Mouse (Mus musculus) lung, adult 2 months (tissue): Measurements from ENCODE around the gene Rae1. TPM values are rescaled to one million over a fixed set of nuclear protein-coding genes. Genes with fewer than 3 reads are reported as not detected.

Experiments used
- DNase-seq: peaks from one replicate; pipeline ENCODE4 v3.0.0; 2022
- H3K4me1 ChIP-seq: fragments of 200-500 bp; 2 replicates; pipeline ENCODE4 v1.6.1; 2011; ENCODE audit warnings: low read length; ENCODE audit not compliant: control insufficient read depth, insufficient read depth
- H3K4me3 ChIP-seq: fragments of 200-500 bp; replicated peaks from 2 replicates; pipeline ENCODE3; 2011; ENCODE audit warnings: low read depth, mild to moderate bottlenecking, control low read depth, low read length; ENCODE audit errors: extremely low read depth
- CTCF ChIP-seq: fragments of 200-500 bp; IDR thresholded peaks from 2 replicates; pipeline ENCODE4 v1.5.1; 2011; ENCODE audit warnings: mild to moderate bottlenecking, low read length, control low read depth; ENCODE audit not compliant: insufficient read depth
- POLR2A ChIP-seq: fragments of 200-500 bp; IDR thresholded peaks from 2 replicates; pipeline ENCODE4 v1.6.1; 2011; ENCODE audit warnings: low read depth, mild to moderate bottlenecking, control low read depth, low read length, borderline replicate concordance; ENCODE audit errors: extremely low read depth
- WGBS: fragments of 180-500 bp; shearing (Covaris S2); methylation state at CpG from one replicate; pipeline ENCODE4 v1.1.7; 2018; 5-methylcytosine and 5-hydroxymethylcytosine counted together
- polyA plus RNA-seq: library from polyadenylated mRNA; depleted of rRNA; stranded (reverse); fragments of >200 nt; gene quantifications from 2 replicates; pipeline ENCODE4 v1.2.3, GENCODE M21; 2012; rRNA removed

Rae1 gene
- polyA plus RNA-seq, 1 experiment, result 40.2 TPM

DNA sequence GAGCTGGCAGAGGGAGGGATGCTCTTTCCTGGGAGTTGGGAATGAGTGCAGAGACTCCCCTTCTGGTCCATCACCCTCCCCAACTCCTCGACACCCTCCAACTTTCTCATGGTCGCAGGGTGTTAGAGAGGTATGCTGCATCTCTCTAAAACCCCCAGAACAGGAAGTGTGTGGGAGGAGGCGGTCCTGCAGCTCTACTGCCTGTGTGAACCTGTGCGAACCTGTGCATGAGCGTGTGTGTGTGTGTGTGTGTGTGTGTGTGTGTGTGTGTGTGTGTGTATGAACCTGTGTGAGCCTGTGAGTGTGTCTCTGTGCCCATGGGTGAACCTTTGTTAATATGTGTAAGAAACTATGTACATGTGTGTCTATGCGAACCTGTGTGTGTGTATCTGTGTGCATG is 53.9 kb downstream of the Rae1 start:
- no peaks in the 10 kb centered on the region for H3K4me1 ChIP-seq
- DNase-seq, result no peak
- WGBS, result 66% methylated on average over 6 of the region's 6 CpGs

DNA sequence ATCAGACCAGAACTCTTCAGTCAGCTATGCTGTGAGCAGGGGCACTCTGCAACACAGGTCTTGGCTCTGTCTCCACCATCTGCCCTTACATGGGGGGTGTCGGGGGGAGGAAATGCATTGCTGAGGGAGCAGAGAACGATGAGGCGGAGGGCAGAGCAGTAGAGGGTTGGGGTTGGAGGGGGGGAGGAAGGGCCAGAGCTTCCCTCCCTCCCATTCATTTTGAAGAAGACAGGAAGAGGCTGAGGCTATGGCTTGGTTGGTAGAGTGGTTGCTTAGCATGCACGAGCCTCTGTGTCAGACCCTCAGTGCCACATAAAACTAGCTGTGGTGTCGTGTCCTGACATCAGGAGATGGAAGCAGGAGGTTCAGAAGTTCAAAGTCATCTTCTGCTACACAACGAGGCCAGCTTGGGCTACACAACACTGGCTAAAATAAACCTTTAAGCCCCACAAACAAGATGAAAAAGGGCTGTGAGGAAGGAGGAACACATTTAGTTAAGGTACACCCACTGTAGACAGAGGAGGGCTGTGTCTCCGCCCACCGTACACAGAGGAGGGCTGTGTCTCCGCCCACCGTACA is 56.5 kb downstream of the Rae1 start:
- DNase-seq, result no peak

More for the DNA sequence above, 53.9 kb downstream of the Rae1 start:
- no peak overlapping the region for H3K4me3 ChIP-seq
- TF ChIP-seq POLR2A (no peak), CTCF (no peak)

DNA sequence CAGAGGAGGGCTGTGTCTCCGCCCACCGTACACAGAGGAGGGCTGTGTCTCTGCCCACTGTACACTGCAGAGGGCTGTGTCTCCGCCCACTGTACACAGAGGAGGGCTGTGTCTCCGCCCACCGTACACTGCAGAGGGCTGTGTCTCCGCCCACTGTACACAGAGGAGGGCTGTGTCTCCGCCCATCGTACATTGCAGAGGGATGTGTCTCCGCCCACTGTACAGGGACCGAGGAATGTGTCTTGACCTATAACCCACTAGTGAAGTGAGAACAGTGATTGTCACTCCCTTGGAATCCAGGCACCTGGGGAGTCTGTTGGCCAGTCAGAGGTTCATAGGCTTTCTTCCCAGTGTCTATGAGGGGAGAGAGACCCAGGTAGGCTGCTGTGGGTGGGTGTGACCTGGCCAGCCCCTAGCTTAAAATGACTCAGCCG is 57.0 kb downstream of the Rae1 start:
- no peaks in the 10 kb centered on the region; the same call in 1 of the 2 replicates for H3K4me1 ChIP-seq
- WGBS, result 55% methylated on average over 11 of the region's 11 CpGs
- no peak overlapping the region for H3K4me3 ChIP-seq
- TF ChIP-seq POLR2A, result no peak
- no peak for TF ChIP-seq CTCF
- no peak for DNase-seq

More for the DNA sequence above, 56.5 kb downstream of the Rae1 start:
- H3K4me1 ChIP-seq, result no peaks in the 10 kb centered on the region; the same call in 1 of the 2 replicates
- no peak overlapping the region for H3K4me3 ChIP-seq
- WGBS, result 43% methylated on average over 10 of the region's 10 CpGs
- TF ChIP-seq CTCF, result no peak
- no peak for TF ChIP-seq POLR2A

DNA sequence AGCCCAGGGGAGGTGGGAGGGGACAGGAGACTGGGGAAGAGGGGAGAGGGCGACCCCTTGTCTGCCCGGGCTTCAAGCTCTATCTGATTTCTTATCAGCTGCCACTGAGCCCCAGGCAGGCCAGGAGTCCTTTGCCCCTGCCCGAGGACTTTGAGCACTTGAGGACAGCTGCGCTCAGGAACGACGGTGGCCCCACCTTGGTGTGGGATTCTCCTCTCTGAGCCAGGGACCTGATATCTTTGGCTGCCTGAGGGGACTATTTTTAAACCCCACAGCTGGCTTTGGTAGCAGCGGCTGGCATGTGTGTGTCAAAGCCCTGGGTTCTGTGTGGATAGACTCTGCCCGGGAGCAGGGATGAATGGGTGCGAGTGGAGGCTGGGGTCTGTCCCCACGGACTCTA is 57.7 kb downstream of the Rae1 start:
- DNase-seq, result no peak
- Histone ChIP-seq H3K4me1 (no peaks in the 10 kb centered on the region; the same call in 1 of the 2 replicates), H3K4me3 (no peak overlapping the region)
- WGBS, result 44% methylated on average over 10 of the region's 10 CpGs
- TF ChIP-seq CTCF (no peak), POLR2A (no peak)

DNA sequence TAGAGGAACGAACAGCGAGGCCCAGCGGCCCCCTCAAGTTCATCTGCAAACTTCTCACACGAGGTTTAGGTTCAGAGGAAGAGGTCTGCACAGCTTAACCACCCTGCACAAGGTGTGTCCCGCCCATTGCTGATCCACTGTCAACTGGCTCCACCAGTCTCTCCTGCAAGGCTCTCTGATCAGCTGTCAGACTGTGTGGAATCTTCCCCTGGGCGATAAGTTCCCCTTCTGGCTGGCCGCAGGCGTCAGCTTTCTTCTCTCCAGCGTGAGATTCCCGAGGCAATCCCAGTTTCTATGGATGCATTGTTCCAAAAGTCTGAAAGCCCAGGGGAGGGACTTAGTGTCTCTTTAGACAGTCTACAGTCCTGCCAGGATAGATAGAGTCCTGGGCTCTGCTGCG is 58.3 kb downstream of the Rae1 start:
- H3K4me3 ChIP-seq, result no peak overlapping the region
- no peaks in the 10 kb centered on the region; the same call in 1 of the 2 replicates for H3K4me1 ChIP-seq
- DNase-seq, result no peak
- TF ChIP-seq CTCF (no peak), POLR2A (no peak)
- WGBS, result 61% methylated on average over 11 of the region's 11 CpGs

DNA sequence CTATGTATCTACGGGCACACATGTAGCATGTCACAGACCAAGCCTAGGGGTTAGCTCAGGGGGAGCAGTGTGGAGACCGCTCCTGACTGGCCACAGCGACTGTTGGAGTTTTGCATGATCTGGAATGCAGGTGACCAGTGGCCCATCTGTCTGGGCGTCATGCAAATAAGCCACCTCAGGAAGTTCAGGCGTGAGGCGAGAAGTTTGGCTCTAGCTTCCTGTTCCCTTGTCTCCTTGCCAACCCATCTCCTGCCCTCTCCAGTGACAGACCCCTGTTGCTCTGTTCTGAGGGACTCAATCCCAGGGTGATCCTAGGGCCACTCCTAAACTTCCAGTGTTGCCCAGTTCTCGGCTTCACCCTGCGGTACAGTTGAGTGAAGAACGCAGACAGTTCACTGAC is 60.5 kb downstream of the Rae1 start:
- WGBS, result 70% methylated on average over 9 of the region's 9 CpGs
- no peaks in the 10 kb centered on the region; the same call in 1 of the 2 replicates for H3K4me1 ChIP-seq
- TF ChIP-seq CTCF, result no peak
- TF ChIP-seq POLR2A, result no peak
- H3K4me3 ChIP-seq, result no peak overlapping the region
- no peak for DNase-seq

DNA sequence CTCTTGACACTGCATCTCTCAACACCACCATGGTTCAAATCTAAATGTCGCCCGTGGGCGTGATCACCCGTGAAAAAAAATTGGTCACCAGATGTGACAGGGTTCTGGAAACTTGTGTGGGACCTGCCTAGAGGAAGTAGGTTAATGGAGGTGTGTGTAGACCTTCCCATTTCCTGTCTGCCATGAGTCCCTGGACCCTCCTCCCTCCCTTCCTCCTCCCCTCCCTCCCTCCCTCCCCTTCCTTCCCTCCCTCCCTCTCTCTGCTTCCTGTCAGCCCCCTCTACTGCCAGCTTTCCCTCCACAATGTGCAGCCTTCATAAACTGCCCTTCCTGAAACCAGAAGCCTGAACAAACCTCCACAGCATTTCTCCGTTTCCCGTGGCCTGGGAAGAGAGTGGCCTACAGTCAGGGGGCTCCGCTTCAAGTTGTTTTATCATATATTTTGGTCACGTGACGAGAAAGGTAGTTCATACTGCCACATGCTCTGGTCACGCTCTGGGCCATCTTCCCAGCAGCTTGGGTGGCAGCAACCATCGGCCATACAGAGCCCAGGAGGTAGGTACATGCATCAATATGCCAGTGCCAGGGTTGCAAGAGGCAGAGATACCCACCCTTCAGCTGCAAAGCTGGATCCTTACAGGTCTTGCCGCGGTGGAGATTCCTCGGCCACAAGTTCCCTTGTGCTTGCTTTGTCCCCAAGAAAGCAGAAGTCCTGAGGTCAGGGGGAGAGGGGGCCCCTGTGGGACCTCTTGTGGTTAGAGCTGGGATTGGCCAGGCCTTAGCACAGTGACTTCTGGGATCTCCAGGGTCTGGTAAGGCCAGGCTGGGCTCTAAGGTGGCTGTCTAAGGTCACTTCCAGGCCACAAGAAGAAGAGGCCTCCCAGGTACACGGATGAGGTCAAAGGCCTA is 61.8 kb downstream of the Rae1 start:
- DNase-seq, result no peak
- Histone ChIP-seq H3K4me3 (no peak overlapping the region), H3K4me1 (no peaks in the 10 kb centered on the region; the same call in 1 of the 2 replicates)
- TF ChIP-seq CTCF, result no peak
- TF ChIP-seq POLR2A, result no peak
- 52% methylated on average over 15 of the region's 15 CpGs for WGBS

DNA sequence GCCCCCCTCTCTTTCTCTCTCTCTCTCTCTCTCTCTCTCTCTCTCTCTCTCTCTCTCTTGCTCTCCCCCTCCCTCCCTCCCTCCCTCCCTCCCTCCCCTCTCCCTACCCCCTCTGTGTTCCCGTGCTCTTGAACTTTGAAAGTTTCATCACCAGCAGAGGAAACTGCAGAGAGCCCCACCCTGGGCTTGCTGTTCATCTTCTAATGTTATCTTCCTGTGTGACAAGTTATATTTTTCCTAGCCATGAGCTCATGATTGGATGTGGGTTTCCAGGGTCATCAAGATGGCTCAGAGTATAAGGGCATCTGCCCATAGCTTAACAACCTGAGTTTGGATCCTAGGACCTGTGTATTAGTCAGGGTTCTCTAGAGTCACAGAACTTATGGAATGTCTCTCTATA is 63.3 kb downstream of the Rae1 start:
- TF ChIP-seq POLR2A (no peak), CTCF (no peak)
- DNase-seq, result no peak
- Histone ChIP-seq H3K4me3 (no peak overlapping the region), H3K4me1 (no peaks in the 10 kb centered on the region; the same call in 1 of the 2 replicates)
- 13% methylated on average over 1 of the region's 1 CpGs for WGBS

DNA sequence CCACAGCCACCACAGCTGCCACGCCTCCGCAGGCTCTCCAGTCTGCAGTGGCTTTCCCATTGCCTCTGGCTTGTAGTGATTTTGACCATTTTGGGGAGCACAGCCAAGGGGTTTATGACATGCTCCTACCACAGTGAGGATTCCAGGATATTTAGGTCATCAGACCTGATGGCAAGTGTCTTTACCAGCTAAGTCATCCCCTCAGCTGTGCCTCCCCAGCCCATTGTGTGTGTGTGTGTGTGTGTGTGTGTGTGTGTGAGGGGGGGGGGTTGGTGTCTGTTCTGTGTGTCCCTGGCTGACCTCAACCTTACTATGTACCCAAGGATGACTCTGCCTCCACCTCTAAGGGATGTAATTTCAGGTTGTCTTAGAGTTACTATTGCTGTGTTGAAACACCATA is 64.9 kb downstream of the Rae1 start:
- Histone ChIP-seq H3K4me3 (no peak overlapping the region), H3K4me1 (no peaks in the 10 kb centered on the region; the same call in 1 of the 2 replicates)
- DNase-seq, result no peak
- WGBS, result 98% methylated on average over 2 of the region's 2 CpGs
- TF ChIP-seq POLR2A (no peak), CTCF (no peak)

Other genes starting within 250 kb of the Rae1 start
- gene Bmp7, start 59.8 kb upstream of the Rae1 start, polyA plus RNA-seq, result 3.2 and 5.3 TPM in 2 replicates
- 0.14 and 0.15 TPM in 2 replicates for gene Spo11, start 22.4 kb upstream of the Rae1 start, polyA plus RNA-seq
- 89.5 and 92.5 TPM in 2 replicates for gene Rbm38, start 20.4 kb downstream of the Rae1 start, polyA plus RNA-seq
- not detected in 2 replicates for gene Ctcfl, start 119.4 kb downstream of the Rae1 start, polyA plus RNA-seq
- 7.9 and 14.0 TPM in 2 replicates for gene Pck1, start 152.9 kb downstream of the Rae1 start, polyA plus RNA-seq
- gene Zbp1, start 218.8 kb downstream of the Rae1 start, polyA plus RNA-seq, result 4.8 and 5.7 TPM in 2 replicates